Mouse (Mus musculus) erythroblast, embryonic 14.5 days (primary cell): ENCODE measurements at regions not wholly inside any gene's neighbourhood (a gene's known extent, or its start where the extent isn't known, plus 50 kb on each side); places are given as distances from the start of the nearest gene placed in this dataset.

Experiments
- GATA1 ChIP-seq: IDR thresholded peaks from 2 replicates; pipeline ENCODE4 v1.6.1; 2012; ENCODE audit warnings: low read length, inconsistent platforms, mixed read lengths
- TAL1 ChIP-seq: IDR thresholded peaks from 3 replicates; pipeline ENCODE4 v1.6.1; 2012; ENCODE audit warnings: low read length, inconsistent platforms, mixed read lengths

GRCm38 (mm10) chr3:66430187-66430586 lies 133.6 kb upstream of the Veph1 start:
- TF ChIP-seq TAL1 (no peak), GATA1 (no peak)
